Mouse (Mus musculus) forebrain, embryonic 14.5 days (tissue): ENCODE data around the gene Zfp791. TPM values are rescaled to one million over a fixed set of nuclear protein-coding genes. Genes with fewer than 3 reads are reported as not detected.
A peak's percentile ranks its signal among the peaks of the same experiment; 100 is the strongest.

Source experiments
- ATAC-seq: fragments of 200-750 bp; cut with Nextera tagmentation; 2 replicates; pipeline ENCODE4 v1.8.0; 2017; ENCODE audit warnings: mild to moderate bottlenecking, moderate library complexity
- DNase-seq: peaks from one replicate; pipeline ENCODE4 v3.0.0-alpha.2; 2015; ENCODE audit warnings: low spot score
- H3K27ac ChIP-seq: fragments of 300-500 bp; sonication (generic); 2 replicates; pipeline ENCODE4 v1.5.1; 2014; ENCODE audit warnings: low read depth, mild to moderate bottlenecking, control low read depth, low read length, moderate library complexity
- H3K27me3 ChIP-seq: fragments of 300-500 bp; sonication (generic); replicated peaks from 2 replicates; pipeline ENCODE4 v1.6.1; 2014; ENCODE audit warnings: low read length, control low read depth, mixed read lengths; ENCODE audit not compliant: control insufficient read depth, insufficient read depth
- H3K36me3 ChIP-seq: fragments of 300-500 bp; sonication (generic); 2 replicates; pipeline ENCODE4 v1.6.1; 2014; ENCODE audit warnings: low read length, control low read depth; ENCODE audit not compliant: control insufficient read depth, insufficient read depth
- H3K4me1 ChIP-seq: fragments of 300-500 bp; sonication (generic); 2 replicates; pipeline ENCODE4 v1.6.1; 2014; ENCODE audit warnings: antibody characterized with exemption, low read length, control low read depth; ENCODE audit not compliant: control insufficient read depth, insufficient read depth
- H3K4me2 ChIP-seq: fragments of 300-500 bp; sonication (generic); 2 replicates; pipeline ENCODE4 v1.6.1; 2014; ENCODE audit warnings: mild to moderate bottlenecking, control low read depth, low read length
- H3K4me3 ChIP-seq: fragments of 300-500 bp; sonication (generic); 2 replicates; pipeline ENCODE4 v1.5.1; 2014; ENCODE audit warnings: low read depth, low read length, control low read depth
- H3K9ac ChIP-seq: fragments of 300-500 bp; sonication (generic); 2 replicates; pipeline ENCODE4 v1.6.1; 2014; ENCODE audit warnings: mild to moderate bottlenecking, low read length, control low read depth, moderate library complexity
- H3K9me3 ChIP-seq: fragments of 300-500 bp; sonication (generic); replicated peaks from 2 replicates; pipeline ENCODE4 v1.6.1; 2016; ENCODE audit warnings: low read length, control low read depth, mixed read lengths; ENCODE audit not compliant: control insufficient read depth
- WGBS: fragments of 180-500 bp; shearing (Covaris S2); extraction: QIAGEN DNeasy Blood & Tissue Kit; methylation state at CpG from one replicate; pipeline ENCODE4 v1.1.7; 2014; 5-methylcytosine and 5-hydroxymethylcytosine counted together
- polyA plus RNA-seq: library from polyadenylated mRNA; unstranded; fragments of >200 nt; fragmentation: Nextera tagmentation; extraction: Ambion mirVana; gene quantifications from 2 replicates; pipeline ENCODE4 v1.2.1, GENCODE M21; 2014

Zfp791 gene
- polyA plus RNA-seq, 1 experiment from 2014 or later, result 1.7 TPM

DNA sequence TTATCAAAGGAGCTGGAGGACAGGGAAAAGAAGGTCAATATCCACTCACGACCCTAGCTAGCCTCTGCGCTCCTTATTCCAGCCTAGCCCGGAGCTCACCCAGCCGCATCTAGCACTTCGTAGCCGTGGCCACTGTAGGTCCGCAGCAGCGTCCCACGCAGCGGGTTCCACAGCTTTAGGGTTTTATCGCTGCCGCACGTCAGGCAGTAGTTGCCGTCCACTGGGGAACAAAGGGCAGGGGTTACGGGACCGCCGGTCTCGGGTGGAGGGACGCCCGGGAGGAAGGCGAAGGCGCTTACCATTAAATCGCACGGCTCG lies 42.7 kb downstream of the Zfp791 start:
- Histone ChIP-seq H3K4me3 (peak overlapping the region; percentile 94), H3K4me1 (peaks cover 19% of the 10 kb centered on the region), H3K27me3 (no peaks in the 10 kb centered on the region), H3K27ac (0 out of 2 replicates have a peak overlapping the region, but pooled peaks have one; percentile 21), H3K9ac (peak overlapping the region; percentile 92), H3K36me3 (peaks cover 31% of the 10 kb centered on the region), H3K4me2 (peak overlapping the region; percentile 94), H3K9me3 (no peaks in the 10 kb centered on the region)
- DNase-seq (no peak), ATAC-seq (0 out of 2 replicates have a peak, but pooled peaks have one; percentile 9)
- WGBS, result under 1% methylated on average over 25 of the region's 25 CpGs

DNA sequence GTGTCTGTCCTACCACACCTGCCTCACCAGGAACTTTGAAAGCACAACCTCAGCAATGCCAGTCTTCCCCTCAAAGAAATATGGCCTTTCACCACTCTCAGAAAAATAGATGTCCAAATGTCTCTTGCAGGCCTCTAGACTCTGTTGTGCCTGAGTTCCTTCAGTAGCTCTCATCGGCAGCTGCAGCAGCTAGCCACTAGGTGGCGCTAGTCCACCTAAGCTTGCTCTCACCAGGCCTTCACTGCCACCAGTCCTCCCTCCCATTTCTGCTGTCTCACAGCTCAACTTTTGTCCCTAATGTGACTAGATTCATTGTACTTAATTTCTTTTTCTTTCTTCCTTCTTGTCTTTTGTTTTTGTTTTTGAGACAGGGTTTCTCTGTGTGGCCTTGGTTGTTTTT lies 45.9 kb downstream of the Zfp791 start:
- Histone ChIP-seq H3K4me3 (no peak overlapping the region), H3K9ac (no peak overlapping the region), H3K4me2 (no peak overlapping the region), H3K9me3 (no peaks in the 10 kb centered on the region), H3K4me1 (peaks cover 14% of the 10 kb centered on the region), H3K27ac (no peak overlapping the region), H3K36me3 (peaks cover 50% of the 10 kb centered on the region), H3K27me3 (no peaks in the 10 kb centered on the region)
- DNase-seq (peak; percentile 92), ATAC-seq (peak; percentile 56)
- WGBS, result 3% methylated on average over 2 of the region's 2 CpGs

DNA sequence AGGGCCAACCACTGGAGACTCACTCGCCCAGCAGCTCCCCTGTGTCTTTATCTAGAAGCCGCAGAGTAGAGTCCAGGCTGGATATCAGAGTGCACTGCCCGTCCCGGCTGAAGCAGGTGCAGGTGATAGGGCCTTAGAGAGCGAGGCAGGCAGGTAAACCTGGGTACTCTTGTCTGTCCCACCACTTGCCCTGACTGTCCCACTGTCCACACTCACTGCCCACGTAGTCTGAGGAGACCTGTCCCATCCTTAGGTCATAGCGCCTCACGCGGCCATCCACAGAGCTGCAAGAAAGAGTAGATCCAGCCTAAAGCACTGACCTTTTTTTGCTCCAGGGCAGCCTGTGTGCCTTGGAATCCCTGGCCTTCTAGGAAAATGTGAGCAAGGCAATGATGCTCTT lies 46.9 kb downstream of the Zfp791 start:
- H3K36me3 ChIP-seq, result peaks cover 50% of the 10 kb centered on the region
- no peak for DNase-seq

DNA sequence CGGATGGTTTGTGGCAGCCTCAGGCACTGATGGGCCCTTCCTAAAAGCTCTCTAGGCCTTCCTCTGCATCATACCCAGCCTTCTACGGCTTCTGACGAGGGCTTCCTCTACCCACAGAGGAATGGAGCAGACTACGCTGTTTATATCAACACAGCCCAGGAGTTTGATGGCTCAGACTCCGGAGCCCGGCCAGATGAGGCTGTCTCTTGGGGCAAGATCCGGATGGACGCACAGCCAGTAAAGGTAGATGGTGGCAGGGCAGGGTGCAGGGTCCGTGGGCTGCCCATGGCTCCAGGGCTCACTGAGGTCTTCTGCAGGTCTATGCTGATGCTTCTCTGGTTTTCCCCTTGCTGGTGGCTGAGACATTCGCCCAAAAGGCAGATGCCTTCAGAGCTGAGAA lies 48.3 kb downstream of the Zfp791 start:
- H3K4me3 ChIP-seq, result no peak overlapping the region
- no peak overlapping the region for H3K4me2 ChIP-seq
- no peaks in the 10 kb centered on the region for H3K27me3 ChIP-seq
- H3K4me1 ChIP-seq, result peaks cover 10% of the 10 kb centered on the region
- peaks cover 50% of the 10 kb centered on the region for H3K36me3 ChIP-seq
- ATAC-seq, result no peak
- no peaks in the 10 kb centered on the region for H3K9me3 ChIP-seq
- WGBS, result 94% methylated on average over 10 of the region's 10 CpGs
- no peak overlapping the region for H3K27ac ChIP-seq
- no peak for DNase-seq
- H3K9ac ChIP-seq, result no peak overlapping the region

More for the DNA sequence above, 46.9 kb downstream of the Zfp791 start:
- peaks cover 11% of the 10 kb centered on the region for H3K4me1 ChIP-seq
- H3K4me3 ChIP-seq, result no peak overlapping the region
- no peaks in the 10 kb centered on the region for H3K9me3 ChIP-seq
- H3K4me2 ChIP-seq, result no peak overlapping the region
- H3K27me3 ChIP-seq, result no peaks in the 10 kb centered on the region
- 77% methylated on average over 9 of the region's 9 CpGs for WGBS
- no peak overlapping the region for H3K9ac ChIP-seq
- no peak overlapping the region for H3K27ac ChIP-seq
- no peak for ATAC-seq

DNA sequence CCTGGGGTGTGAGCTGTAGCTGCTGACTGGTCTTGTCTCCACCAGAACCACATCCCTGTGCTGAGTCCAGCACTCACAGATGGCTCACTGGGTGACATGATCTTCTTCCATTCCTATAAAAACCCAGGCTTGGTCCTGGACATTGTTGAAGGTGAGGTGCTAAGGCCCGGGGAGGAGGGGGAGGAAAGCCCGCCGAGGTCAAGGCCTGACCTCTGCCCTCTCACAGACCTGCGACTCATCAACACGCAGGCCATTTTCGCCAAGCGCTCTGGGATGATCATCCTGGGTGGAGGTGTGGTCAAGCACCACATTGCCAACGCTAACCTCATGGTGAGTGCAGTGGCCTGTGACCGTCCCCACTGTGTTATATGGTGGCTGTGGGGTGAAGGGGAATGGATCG lies 48.7 kb downstream of the Zfp791 start:
- Histone ChIP-seq H3K27ac (no peak overlapping the region), H3K9me3 (no peaks in the 10 kb centered on the region), H3K36me3 (peaks cover 50% of the 10 kb centered on the region), H3K9ac (no peak overlapping the region), H3K4me1 (peaks cover 7% of the 10 kb centered on the region), H3K27me3 (no peaks in the 10 kb centered on the region), H3K4me3 (no peak overlapping the region), H3K4me2 (no peak overlapping the region)
- DNase-seq (no peak), ATAC-seq (no peak)
- WGBS, result 92% methylated on average over 10 of the region's 10 CpGs

DNA sequence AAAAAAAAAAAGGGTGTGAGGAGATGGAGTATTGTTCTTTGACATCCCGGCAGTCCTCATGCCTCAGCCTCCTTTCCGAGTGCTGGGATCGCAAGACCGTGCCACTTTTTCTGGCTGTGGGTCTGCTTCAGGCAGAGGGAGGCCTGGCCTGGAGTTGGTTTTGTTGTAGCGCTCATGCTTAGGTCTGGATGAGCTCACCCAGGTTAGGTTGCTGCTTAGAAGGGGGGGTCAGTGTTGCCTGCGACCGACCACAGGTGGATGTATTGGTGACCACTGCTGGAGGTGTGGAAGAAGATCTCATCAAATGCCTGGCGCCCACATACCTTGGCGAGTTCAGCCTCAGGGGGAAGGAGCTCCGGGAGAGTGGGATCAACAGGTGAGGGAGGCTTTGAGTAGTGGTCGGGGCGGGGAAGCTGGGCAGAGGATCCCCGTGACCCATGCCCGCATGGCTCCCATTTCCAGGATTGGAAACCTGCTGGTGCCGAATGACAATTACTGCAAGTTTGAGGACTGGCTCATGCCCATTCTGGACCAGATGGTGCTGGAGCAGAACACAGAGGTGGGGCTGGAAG lies 49.8 kb downstream of the Zfp791 start:
- no peak for DNase-seq
- H3K36me3 ChIP-seq, result peaks cover 48% of the 10 kb centered on the region
- H3K27me3 ChIP-seq, result no peaks in the 10 kb centered on the region
- H3K4me1 ChIP-seq, result peaks cover 7% of the 10 kb centered on the region
- H3K27ac ChIP-seq, result no peak overlapping the region
- H3K4me3 ChIP-seq, result no peak overlapping the region
- H3K4me2 ChIP-seq, result no peak overlapping the region
- no peak for ATAC-seq
- H3K9ac ChIP-seq, result no peak overlapping the region
- 91% methylated on average over 15 of the region's 15 CpGs for WGBS
- H3K9me3 ChIP-seq, result no peaks in the 10 kb centered on the region

DNA sequence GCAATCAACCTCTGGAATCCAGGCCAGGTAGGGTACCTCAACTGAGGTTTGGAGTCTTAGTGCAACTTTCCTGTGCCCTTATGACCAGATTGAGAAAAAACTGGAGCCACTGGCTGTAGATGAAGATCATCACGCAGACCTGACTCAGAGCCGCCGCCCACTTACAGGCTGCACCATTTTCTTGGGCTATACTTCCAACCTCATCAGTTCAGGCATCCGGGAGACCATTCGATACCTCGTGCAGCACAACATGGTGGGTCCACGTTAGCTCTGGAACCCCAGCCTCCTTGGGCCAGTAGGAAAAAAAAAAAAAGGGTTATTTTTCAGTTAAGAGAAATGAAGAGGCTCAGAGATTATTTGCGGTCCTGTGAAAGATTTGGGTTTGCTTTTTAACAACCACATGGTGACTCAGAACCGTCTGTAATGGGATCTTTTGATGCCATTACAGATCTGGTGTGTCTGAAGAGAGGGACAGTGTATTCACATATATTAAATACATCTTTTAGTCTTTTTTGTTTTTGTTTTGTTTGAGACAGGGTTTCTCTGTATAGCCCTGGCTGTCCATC lies 50.4 kb downstream of the Zfp791 start:
- Histone ChIP-seq H3K9ac (peak overlapping the region; percentile 73), H3K36me3 (peaks cover 46% of the 10 kb centered on the region), H3K4me3 (peak overlapping the region; percentile 79), H3K4me1 (peaks cover 7% of the 10 kb centered on the region), H3K4me2 (peak overlapping the region; percentile 71), H3K27ac (peak overlapping the region; percentile 87), H3K9me3 (no peaks in the 10 kb centered on the region), H3K27me3 (no peaks in the 10 kb centered on the region)
- WGBS, result 45% methylated on average over 9 of the region's 9 CpGs
- ATAC-seq (peak; percentile 6; the same call in 1 of the 2 replicates), DNase-seq (no peak)

DNA sequence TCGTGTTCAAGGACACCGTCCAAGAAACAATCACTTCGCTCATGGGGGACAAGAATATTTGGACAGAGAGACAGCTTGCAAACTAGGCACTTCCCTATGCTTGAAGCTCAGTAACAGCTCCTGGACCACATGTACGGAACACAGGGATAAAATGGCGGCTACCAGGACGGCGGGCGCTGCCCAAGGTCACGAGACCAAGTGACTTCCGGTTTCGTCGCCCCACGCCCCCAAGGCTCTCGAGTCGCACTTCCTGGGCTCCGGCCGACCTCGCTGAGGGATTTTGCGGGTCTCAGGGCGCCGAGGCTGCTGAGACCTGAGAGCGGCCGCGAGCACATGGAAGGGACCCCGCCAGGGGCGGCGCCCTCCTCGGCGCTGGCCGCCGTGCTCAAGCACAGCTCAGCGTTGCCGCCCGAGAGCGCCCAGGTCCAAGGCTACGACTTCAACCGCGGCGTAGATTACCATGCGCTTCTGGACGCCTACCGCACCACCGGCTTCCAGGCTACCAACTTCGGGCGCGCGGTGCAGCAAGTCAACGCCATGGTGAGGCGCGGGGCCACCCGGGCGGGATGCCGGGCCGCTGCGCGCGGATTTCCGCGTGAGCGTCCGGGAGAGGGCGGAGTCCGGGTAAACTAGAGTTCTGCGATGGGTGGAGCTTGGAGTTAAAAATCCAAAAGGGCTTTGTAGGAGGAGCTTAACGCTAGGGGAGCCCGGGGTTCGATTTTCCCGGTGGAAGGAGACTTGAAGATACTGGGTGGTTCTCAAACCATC lies 51.2 kb downstream of the Zfp791 start, which contains the start of gene Dhps:
Dhps (plus strand) TSS at position 244 of the 768 bp plus-strand sequence.
- DNase-seq, result peak; percentile 96
- Histone ChIP-seq H3K9me3 (no peaks in the 10 kb centered on the region), H3K27me3 (no peaks in the 10 kb centered on the region), H3K9ac (peak within 1 kb of the TSS; percentile 73), H3K36me3 (peaks cover 48% of the 10 kb centered on the region), H3K4me2 (peak within 1 kb of the TSS; percentile 71), H3K4me1 (peaks cover 7% of the 10 kb centered on the region), H3K4me3 (peak within 1 kb of the TSS; percentile 79), H3K27ac (peak within 1 kb of the TSS; percentile 87)
- ATAC-seq, result peak; percentile 93
- WGBS, result under 1% methylated on average over 68 of the region's 68 CpGs

DNA sequence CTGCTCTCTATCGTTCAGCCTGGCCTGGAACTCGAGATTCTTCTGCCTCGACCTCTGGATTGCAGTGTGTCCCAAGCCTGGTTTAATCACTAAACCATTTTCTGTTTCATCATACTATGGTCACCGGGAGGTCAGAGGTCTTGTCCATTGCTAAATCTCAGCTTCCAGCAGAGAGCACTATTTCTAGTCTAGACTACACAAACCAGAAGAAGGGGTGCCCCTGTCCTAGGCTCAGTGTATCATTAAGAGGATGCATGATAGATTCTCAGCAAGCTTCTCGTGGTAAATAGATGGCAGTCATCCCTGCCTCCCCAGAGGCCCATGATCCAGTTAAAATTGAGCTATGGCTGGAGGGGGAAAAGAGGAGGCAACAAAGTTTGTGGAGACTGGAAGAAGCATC lies 51.9 kb downstream of the Zfp791 start:
- peak overlapping the region; percentile 87 for H3K27ac ChIP-seq
- ATAC-seq (no peak), DNase-seq (no peak)
- 86% methylated on average over 5 of the region's 5 CpGs for WGBS
- H3K27me3 ChIP-seq, result no peaks in the 10 kb centered on the region
- peak overlapping the region; percentile 71 for H3K4me2 ChIP-seq
- peaks cover 48% of the 10 kb centered on the region for H3K36me3 ChIP-seq
- H3K9me3 ChIP-seq, result no peaks in the 10 kb centered on the region
- H3K9ac ChIP-seq, result peak overlapping the region; percentile 73; the same call in 1 of the 2 replicates
- peaks cover 7% of the 10 kb centered on the region for H3K4me1 ChIP-seq
- H3K4me3 ChIP-seq, result peak overlapping the region; percentile 79; the same call in 1 of the 2 replicates
